Mouse (Mus musculus) liver, embryonic 12.5 days (tissue): Measurements from ENCODE around the gene Hoxa2. TPM values are rescaled to one million over a fixed set of nuclear protein-coding genes. Genes with fewer than 3 reads are reported as not detected.

Source experiments
- ATAC-seq: fragments of 200-750 bp; cut with Nextera tagmentation; 2 replicates; pipeline ENCODE4 v1.8.0; 2017; ENCODE audit warnings: moderate number of reproducible peaks, mild to moderate bottlenecking, moderate library complexity
- H3K27ac ChIP-seq: fragments of 300-500 bp; sonication (generic); 2 replicates; pipeline ENCODE4 v1.5.1; 2016; ENCODE audit warnings: mild to moderate bottlenecking
- H3K27me3 ChIP-seq: fragments of 300-500 bp; sonication (generic); replicated peaks from 2 replicates; pipeline ENCODE4 v1.6.1; 2016; ENCODE audit warnings: mild to moderate bottlenecking, moderate library complexity
- H3K36me3 ChIP-seq: fragments of 300-500 bp; sonication (generic); 2 replicates; pipeline ENCODE4 v1.6.1; 2016; ENCODE audit warnings: mild to moderate bottlenecking, moderate library complexity
- H3K4me1 ChIP-seq: fragments of 300-500 bp; sonication (generic); 2 replicates; pipeline ENCODE4 v1.6.1; 2016
- H3K4me2 ChIP-seq: fragments of 300-500 bp; sonication (generic); 2 replicates; pipeline ENCODE4 v1.6.1; 2016; ENCODE audit warnings: mild to moderate bottlenecking, moderate library complexity
- H3K4me3 ChIP-seq: fragments of 300-500 bp; sonication (generic); 2 replicates; pipeline ENCODE4 v1.5.1; 2016; ENCODE audit warnings: mild to moderate bottlenecking, moderate library complexity
- H3K9ac ChIP-seq: fragments of 300-500 bp; sonication (generic); 2 replicates; pipeline ENCODE4 v1.6.1; 2016; ENCODE audit warnings: mild to moderate bottlenecking, moderate library complexity
- H3K9me3 ChIP-seq: fragments of 300-500 bp; sonication (generic); replicated peaks from 2 replicates; pipeline ENCODE4 v1.6.1; 2016; ENCODE audit warnings: mild to moderate bottlenecking, moderate library complexity
- WGBS: fragments of 180-500 bp; shearing (Covaris S2); methylation state at CpG from one replicate; pipeline ENCODE4 v1.1.7; 2016; ENCODE audit not compliant: insufficient replicate concordance; 5-methylcytosine and 5-hydroxymethylcytosine counted together
- polyA plus RNA-seq: library from polyadenylated mRNA; unstranded; fragments of >200 nt; fragmentation: Nextera tagmentation; extraction: Ambion mirVana; gene quantifications from 2 replicates; pipeline ENCODE4 v1.2.1, GENCODE M21; 2016

Gene Hoxa2
- polyA plus RNA-seq, 1 experiment from 2014 or later: 1.4 TPM

- 6% methylated on average over 4 of the region's 4 CpGs for WGBS
- Histone ChIP-seq H3K9me3 (no peaks in the 10 kb centered on the region), H3K4me2 (no peak overlapping the region), H3K36me3 (no peaks in the 10 kb centered on the region), H3K4me1 (peaks cover 13% of the 10 kb centered on the region), H3K9ac (no peak overlapping the region), H3K27ac (no peak overlapping the region), H3K4me3 (no peak overlapping the region), H3K27me3 (peaks cover 100% of the 10 kb centered on the region)
- ATAC-seq: no peak
Measured at GRCm38 (mm10) chr6:52206882-52207683, 42.5 kb upstream of the Hoxa2 start.

- no peaks in the 10 kb centered on the region for H3K36me3 ChIP-seq
- H3K4me2 ChIP-seq: 0 out of 2 replicates have a peak overlapping the region, but pooled peaks have one; percentile 5
Measured at GRCm38 (mm10) chr6:52205638-52206621, 41.3 kb upstream of the Hoxa2 start.

GRCm38 (mm10) chr6:52205221-52205620 lies 40.6 kb upstream of the Hoxa2 start:
- Histone ChIP-seq H3K27me3 (peaks cover 100% of the 10 kb centered on the region), H3K36me3 (no peaks in the 10 kb centered on the region), H3K27ac (no peak overlapping the region), H3K4me2 (no peak overlapping the region), H3K4me3 (no peak overlapping the region), H3K9me3 (no peaks in the 10 kb centered on the region), H3K9ac (no peak overlapping the region), H3K4me1 (peaks cover 8% of the 10 kb centered on the region; the same call in 1 of the 2 replicates)
- 7% methylated on average over 14 of the region's 14 CpGs for WGBS
- ATAC-seq: no peak

More at GRCm38 (mm10) chr6:52205638-52206621, 41.3 kb upstream of the Hoxa2 start:
- Histone ChIP-seq H3K27me3 (peaks cover 100% of the 10 kb centered on the region), H3K9ac (no peak overlapping the region), H3K4me1 (peaks cover 8% of the 10 kb centered on the region; the same call in 1 of the 2 replicates), H3K27ac (no peak overlapping the region), H3K9me3 (no peaks in the 10 kb centered on the region), H3K4me3 (no peak overlapping the region)
- WGBS: 6% methylated on average over 55 of the region's 55 CpGs
- ATAC-seq: no peak

- Histone ChIP-seq H3K9ac (peak within 1 kb of the TSS; percentile 61), H3K4me2 (peak within 1 kb of the TSS; percentile 68), H3K9me3 (no peaks in the 10 kb centered on the region), H3K4me1 (peaks cover 8% of the 10 kb centered on the region; the same call in 1 of the 2 replicates), H3K27ac (no peak within 1 kb of the TSS), H3K27me3 (peaks cover 100% of the 10 kb centered on the region), H3K36me3 (no peaks in the 10 kb centered on the region), H3K4me3 (peak within 1 kb of the TSS; percentile 53)
- under 1% methylated on average over 64 of the region's 65 CpGs for WGBS
- ATAC-seq: no peak
Measured at GRCm38 (mm10) chr6:52204050-52204752, 39.6 kb upstream of the Hoxa2 start, which contains the start of gene Hoxa5. Gene Hoxa5 (minus strand): TSS chr6:52204587.

- under 1% methylated on average over 44 of the region's 46 CpGs for WGBS
- H3K9ac ChIP-seq: peak overlapping the region; percentile 61
- H3K27ac ChIP-seq: no peak overlapping the region
- H3K4me3 ChIP-seq: peak overlapping the region; percentile 53
- no peaks in the 10 kb centered on the region for H3K36me3 ChIP-seq
- H3K4me1 ChIP-seq: peaks cover 8% of the 10 kb centered on the region; the same call in 1 of the 2 replicates
- H3K27me3 ChIP-seq: peaks cover 100% of the 10 kb centered on the region
- peak overlapping the region; percentile 68 for H3K4me2 ChIP-seq
- no peak for ATAC-seq
- H3K9me3 ChIP-seq: no peaks in the 10 kb centered on the region
Measured at GRCm38 (mm10) chr6:52203371-52204049, 38.9 kb upstream of the Hoxa2 start.

GRCm38 (mm10) chr6:52203121-52203370 lies 38.4 kb upstream of the Hoxa2 start:
- Histone ChIP-seq H3K4me1 (peaks cover 8% of the 10 kb centered on the region; the same call in 1 of the 2 replicates), H3K27ac (no peak overlapping the region), H3K4me3 (peak overlapping the region; percentile 53), H3K4me2 (peak overlapping the region; percentile 68), H3K9me3 (no peaks in the 10 kb centered on the region), H3K27me3 (peaks cover 100% of the 10 kb centered on the region), H3K36me3 (no peaks in the 10 kb centered on the region), H3K9ac (peak overlapping the region; percentile 61)
- WGBS: under 1% methylated on average over 10 of the region's 10 CpGs
- ATAC-seq: no peak

- Histone ChIP-seq H3K4me2 (peak overlapping the region; percentile 68), H3K9me3 (no peaks in the 10 kb centered on the region), H3K4me3 (peak overlapping the region; percentile 53), H3K4me1 (peaks cover 8% of the 10 kb centered on the region; the same call in 1 of the 2 replicates), H3K36me3 (no peaks in the 10 kb centered on the region), H3K27ac (no peak overlapping the region), H3K27me3 (peaks cover 100% of the 10 kb centered on the region), H3K9ac (0 out of 2 replicates have a peak overlapping the region, but pooled peaks have one; percentile 61)
- WGBS: 9% methylated on average over 22 of the region's 22 CpGs
- no peak for ATAC-seq
Measured at GRCm38 (mm10) chr6:52202362-52203120, 37.9 kb upstream of the Hoxa2 start.

- Histone ChIP-seq H3K27ac (no peak overlapping the region), H3K4me1 (peaks cover 8% of the 10 kb centered on the region; the same call in 1 of the 2 replicates), H3K36me3 (no peaks in the 10 kb centered on the region), H3K9ac (no peak overlapping the region), H3K4me2 (no peak overlapping the region), H3K27me3 (peaks cover 100% of the 10 kb centered on the region), H3K4me3 (no peak overlapping the region), H3K9me3 (no peaks in the 10 kb centered on the region)
- ATAC-seq: no peak
- WGBS: 50% methylated on average over 1 of the region's 1 CpGs
Measured at GRCm38 (mm10) chr6:52201269-52201668, 36.6 kb upstream of the Hoxa2 start.

- Histone ChIP-seq H3K4me2 (no peak overlapping the region), H3K27ac (no peak overlapping the region), H3K9me3 (no peaks in the 10 kb centered on the region), H3K27me3 (peaks cover 100% of the 10 kb centered on the region), H3K36me3 (no peaks in the 10 kb centered on the region), H3K9ac (no peak overlapping the region), H3K4me3 (no peak overlapping the region), H3K4me1 (peaks cover 8% of the 10 kb centered on the region; the same call in 1 of the 2 replicates)
- ATAC-seq: no peak
- 27% methylated on average over 10 of the region's 10 CpGs for WGBS
Measured at GRCm38 (mm10) chr6:52200751-52201250, 36.2 kb upstream of the Hoxa2 start.

- no peaks in the 10 kb centered on the region for H3K36me3 ChIP-seq
- peaks cover 8% of the 10 kb centered on the region; the same call in 1 of the 2 replicates for H3K4me1 ChIP-seq
- no peak overlapping the region for H3K4me3 ChIP-seq
- WGBS: 18% methylated on average over 30 of the region's 30 CpGs
- no peak overlapping the region for H3K9ac ChIP-seq
- peaks cover 100% of the 10 kb centered on the region for H3K27me3 ChIP-seq
- no peaks in the 10 kb centered on the region for H3K9me3 ChIP-seq
- ATAC-seq: no peak
- H3K27ac ChIP-seq: no peak overlapping the region
- peak overlapping the region; percentile 3; the same call in 1 of the 2 replicates for H3K4me2 ChIP-seq
Measured at GRCm38 (mm10) chr6:52200073-52200750, 35.6 kb upstream of the Hoxa2 start.
